Mouse (Mus musculus) cerebellum, adult 2 months (tissue): Measurements from ENCODE around the gene Epn1. TPM values are rescaled to one million over a fixed set of nuclear protein-coding genes. Genes with fewer than 3 reads are reported as not detected.

Experiments used
- DNase-seq, 2 experiments: peaks; one replicate each; pipeline ENCODE4 v3.0.0; 2021
- H3K27ac ChIP-seq: fragments of 200-500 bp; 2 replicates; pipeline ENCODE4 v1.5.1; 2012; ENCODE audit warnings: low read length, control low read depth, inconsistent platforms; ENCODE audit not compliant: insufficient read depth
- H3K27me3 ChIP-seq: fragments of 200-500 bp; 2 replicates; pipeline ENCODE4 v1.6.1; 2012; ENCODE audit warnings: inconsistent platforms, mild to moderate bottlenecking, low read length, moderate library complexity; ENCODE audit not compliant: control insufficient read depth, insufficient read depth
- H3K4me1 ChIP-seq: fragments of 200-500 bp; 2 replicates; pipeline ENCODE4 v1.6.1; 2011; ENCODE audit warnings: low read length; ENCODE audit not compliant: control insufficient read depth, insufficient read depth
- H3K4me3 ChIP-seq: fragments of 200-500 bp; replicated peaks from 2 replicates; pipeline ENCODE3; 2011; ENCODE audit warnings: mild to moderate bottlenecking, low read depth, low read length, control low read depth; ENCODE audit not compliant: insufficient read depth
- CTCF ChIP-seq: fragments of 200-500 bp; IDR thresholded peaks from 2 replicates; pipeline ENCODE4 v1.5.1; 2011; ENCODE audit warnings: low read depth, mild to moderate bottlenecking, control low read depth, low read length, moderate library complexity, borderline replicate concordance; ENCODE audit not compliant: insufficient read depth
- POLR2A ChIP-seq: fragments of 200-500 bp; IDR thresholded peaks from 2 replicates; pipeline ENCODE4 v1.6.1; 2011; ENCODE audit warnings: low read length, control low read depth, borderline replicate concordance; ENCODE audit not compliant: insufficient read depth
- WGBS: fragments of 180-500 bp; shearing (Covaris S2); methylation state at CpG from one replicate; pipeline ENCODE4 v1.1.7; 2018; 5-methylcytosine and 5-hydroxymethylcytosine counted together
- polyA plus RNA-seq: library from polyadenylated mRNA; depleted of rRNA; stranded (reverse); fragments of >200 nt; gene quantifications from 2 replicates; pipeline ENCODE4 v1.2.3, GENCODE M21; 2012; rRNA removed

Gene Epn1
- polyA plus RNA-seq, 1 experiment = 246 TPM

DNA sequence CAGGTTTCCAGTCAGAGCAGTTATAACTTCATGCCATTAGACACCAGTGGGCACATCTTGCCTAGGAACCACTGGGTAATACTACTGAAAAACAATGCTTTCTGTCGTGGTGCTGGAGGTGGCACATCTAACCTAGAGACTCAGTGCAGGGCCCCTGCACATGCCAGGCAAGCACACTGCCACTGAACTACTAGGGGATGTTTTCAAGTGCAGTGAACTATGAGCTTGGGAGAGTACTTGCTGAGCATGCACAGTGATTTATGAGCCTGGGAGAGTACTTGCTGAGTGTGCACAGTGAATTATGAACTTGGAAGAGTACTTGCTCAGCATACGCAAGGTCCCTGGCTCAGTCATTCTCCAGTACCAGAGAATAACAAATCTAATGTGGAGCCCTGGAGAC lies 22.5 kb downstream of the Epn1 start:
- Histone ChIP-seq H3K27me3 (no peaks in the 10 kb centered on the region), H3K4me1 (no peaks in the 10 kb centered on the region), H3K4me3 (no peak overlapping the region), H3K27ac (no peak overlapping the region)
- TF ChIP-seq CTCF (no peak), POLR2A (no peak)
- WGBS = 90% methylated on average over 2 of the region's 2 CpGs
- DNase-seq = no peak

GRCm38 (mm10) chr7:5108272-5108671 lies 28.2 kb downstream of the Epn1 start:
- no peak for DNase-seq
- no peak overlapping the region for H3K4me3 ChIP-seq
- H3K27me3 ChIP-seq = no peaks in the 10 kb centered on the region
- no peak for TF ChIP-seq POLR2A
- TF ChIP-seq CTCF = no peak
- WGBS = 75% methylated on average over 4 of the region's 4 CpGs
- H3K4me1 ChIP-seq = no peaks in the 10 kb centered on the region
- H3K27ac ChIP-seq = no peak overlapping the region

DNA sequence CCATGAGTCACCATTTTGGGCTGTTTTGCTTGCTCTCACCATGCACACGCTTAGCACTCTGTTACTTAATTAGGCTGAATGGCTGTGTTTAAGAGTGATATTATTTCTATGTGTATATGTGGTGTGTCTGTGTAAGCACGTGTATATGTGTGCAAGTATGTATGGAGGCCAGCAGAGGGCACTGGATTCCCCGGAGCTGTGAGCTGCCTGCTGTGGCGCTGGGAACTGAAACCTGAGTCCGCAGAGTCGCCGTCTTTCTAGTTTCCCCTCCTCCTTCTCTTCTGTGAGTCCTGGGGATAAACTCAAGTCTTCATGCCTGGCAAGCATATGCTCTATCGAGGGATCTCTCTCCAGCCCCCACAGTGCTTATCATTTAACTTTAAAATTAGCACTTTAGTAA lies 29.3 kb downstream of the Epn1 start:
- H3K27me3 ChIP-seq = no peaks in the 10 kb centered on the region
- H3K4me3 ChIP-seq = no peak overlapping the region
- no peaks in the 10 kb centered on the region for H3K4me1 ChIP-seq
- WGBS = 81% methylated on average over 8 of the region's 8 CpGs
- TF ChIP-seq CTCF = no peak
- TF ChIP-seq POLR2A = no peak
- no peak for DNase-seq
- H3K27ac ChIP-seq = no peak overlapping the region

- 10% methylated on average over 3 of the region's 3 CpGs for WGBS
- Histone ChIP-seq H3K4me3 (no peak overlapping the region), H3K4me1 (no peaks in the 10 kb centered on the region), H3K27me3 (no peaks in the 10 kb centered on the region), H3K27ac (no peak overlapping the region)
- no peak for DNase-seq
- TF ChIP-seq POLR2A = no peak
- no peak for TF ChIP-seq CTCF
Observed at GRCm38 (mm10) chr7:5112701-5113100, 32.7 kb downstream of the Epn1 start.

DNA sequence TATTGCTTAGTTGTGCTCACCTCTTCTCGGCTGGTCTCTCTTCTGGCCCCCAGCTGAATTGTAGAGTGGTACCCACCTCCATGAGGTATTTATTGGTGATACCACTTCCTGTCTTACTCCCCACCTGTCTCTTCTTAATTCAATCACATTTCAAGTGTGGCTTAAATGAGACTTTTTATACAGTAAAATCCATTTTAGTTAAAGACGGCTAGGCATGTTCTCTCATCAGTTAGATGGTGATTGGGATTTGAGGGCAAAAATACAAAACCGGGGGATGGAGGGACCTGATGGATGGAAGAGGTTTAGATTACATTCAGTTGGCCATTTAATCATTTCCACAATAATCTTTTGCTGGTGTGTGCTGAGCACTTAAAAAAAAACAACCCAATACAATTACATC lies 36.8 kb downstream of the Epn1 start, which contains the start of gene Rfpl4:
Rfpl4 (minus strand) TSS at position 101 of the 400 bp plus-strand sequence.
- 87% methylated on average over 3 of the region's 3 CpGs for WGBS
- no peaks in the 10 kb centered on the region for H3K4me1 ChIP-seq
- DNase-seq = no peak
- H3K27me3 ChIP-seq = no peaks in the 10 kb centered on the region
- TF ChIP-seq POLR2A (no peak), CTCF (no peak)
- H3K27ac ChIP-seq = no peak within 1 kb of the TSS
- H3K4me3 ChIP-seq = no peak within 1 kb of the TSS

DNA sequence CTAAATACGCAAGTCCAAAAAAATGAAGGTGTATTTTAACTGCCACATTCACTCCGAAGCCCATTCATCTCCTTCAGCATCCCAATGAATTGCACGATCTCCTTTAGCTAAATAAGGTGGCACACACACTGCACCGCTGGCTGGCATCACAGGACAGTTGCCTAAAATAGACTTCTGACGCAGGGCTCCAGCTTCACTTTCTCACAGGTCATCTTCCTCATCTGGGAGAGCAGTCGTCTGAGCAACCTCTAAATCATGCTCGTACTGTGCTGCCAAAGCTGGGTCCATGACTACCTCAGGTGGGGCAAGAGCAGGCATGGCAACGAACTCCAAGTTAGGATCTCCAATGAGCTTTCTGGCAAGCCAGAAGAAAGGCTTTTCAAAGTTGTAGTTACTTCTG lies 45.0 kb downstream of the Epn1 start:
- H3K4me3 ChIP-seq = no peak overlapping the region
- no peaks in the 10 kb centered on the region for H3K4me1 ChIP-seq
- 87% methylated on average over 8 of the region's 8 CpGs for WGBS

DNA sequence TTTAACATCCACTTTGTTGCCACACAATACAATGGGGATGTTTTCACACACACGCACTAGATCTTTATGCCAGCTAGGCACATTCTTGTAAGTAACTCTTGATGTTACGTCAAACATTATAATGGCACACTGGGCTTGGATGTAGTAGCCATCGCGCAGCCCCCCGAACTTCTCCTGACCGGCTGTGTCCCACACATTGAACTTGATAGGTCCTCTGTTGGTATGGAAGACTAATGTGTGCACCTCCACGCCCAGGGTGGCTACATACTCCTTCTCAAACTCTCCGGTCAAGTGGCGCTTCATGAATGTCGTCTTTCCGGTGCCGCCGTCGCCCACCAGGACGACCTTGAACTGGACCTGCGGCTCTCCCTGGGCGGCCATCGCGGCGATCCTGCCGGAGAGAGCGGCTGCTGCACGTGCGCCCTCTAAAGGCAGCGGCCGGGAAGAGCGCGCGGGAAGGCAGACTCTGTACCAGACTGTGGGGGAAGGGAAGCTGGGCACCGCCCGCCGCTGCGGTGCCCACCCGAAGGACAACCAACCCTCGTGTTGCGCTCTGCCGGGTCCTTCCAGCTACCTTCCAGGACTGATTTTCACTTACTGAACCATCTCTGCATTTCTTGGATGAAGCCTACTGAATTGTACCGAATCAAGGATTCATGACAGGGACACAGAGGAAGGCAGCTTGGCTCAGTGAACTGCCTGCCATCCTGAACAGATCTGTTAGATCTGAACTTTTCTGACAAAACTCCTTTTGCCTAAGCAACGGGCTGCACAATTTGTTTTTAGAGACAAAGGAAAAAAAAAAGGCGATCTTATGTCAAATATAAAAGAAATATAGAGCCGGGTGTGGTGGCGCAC lies 45.7 kb downstream of the Epn1 start, which contains the start of gene Rasl2-9:
Rasl2-9 (minus strand) TSS at position 402 of the 858 bp plus-strand sequence.
- Histone ChIP-seq H3K27me3 (no peaks in the 10 kb centered on the region), H3K27ac (no peak within 1 kb of the TSS), H3K4me1 (no peaks in the 10 kb centered on the region), H3K4me3 (peak within 1 kb of the TSS; percentile 61)
- DNase-seq = peak; percentile 68 to 70
- no peak for TF ChIP-seq POLR2A
- TF ChIP-seq CTCF = 0 out of 2 replicates have a peak, but pooled peaks have one; percentile 29
- 17% methylated on average over 42 of the region's 42 CpGs for WGBS

More for the DNA sequence above, 45.0 kb downstream of the Epn1 start:
- Histone ChIP-seq H3K27ac (no peak overlapping the region), H3K27me3 (no peaks in the 10 kb centered on the region)
- no peak for TF ChIP-seq POLR2A
- no peak for TF ChIP-seq CTCF
- DNase-seq = no peak

Other genes starting within 250 kb of the Epn1 start
- gene Shisa7, start 235.5 kb upstream of the Epn1 start, polyA plus RNA-seq = 21.0 and 22.7 TPM in 2 replicates
- gene Isoc2b, start 210.0 kb upstream of the Epn1 start, polyA plus RNA-seq = 11.1 and 13.6 TPM in 2 replicates
- 17.4 and 17.7 TPM in 2 replicates for gene Isoc2a, start 203.1 kb upstream of the Epn1 start, polyA plus RNA-seq
- 0.59 and 0.61 TPM in 2 replicates for gene Gm36210, start 173.7 kb upstream of the Epn1 start, polyA plus RNA-seq
- gene Zfp628, start 165.0 kb upstream of the Epn1 start, polyA plus RNA-seq = 9.8 and 10.4 TPM in 2 replicates
- 33.5 and 37.5 TPM in 2 replicates for gene Nat14, start 158.2 kb upstream of the Epn1 start, polyA plus RNA-seq
- gene Ssc5d, start 154.4 kb upstream of the Epn1 start, polyA plus RNA-seq = 1.9 TPM in 2 replicates
- gene Sbk2, start 115.8 kb upstream of the Epn1 start, polyA plus RNA-seq = 0.15 and 0.38 TPM in 2 replicates
- gene Sbk3, start 109.1 kb upstream of the Epn1 start, polyA plus RNA-seq = 2.6 TPM in 2 replicates
- gene Zfp579, start 84.1 kb upstream of the Epn1 start, polyA plus RNA-seq = 64.8 and 65.2 TPM in 2 replicates
- 14.4 and 14.9 TPM in 2 replicates for gene Zfp524, start 65.8 kb upstream of the Epn1 start, polyA plus RNA-seq
- gene Fiz1, start 65.5 kb upstream of the Epn1 start, polyA plus RNA-seq = 28.2 and 29.8 TPM in 2 replicates
- gene Gm44973, start 64.7 kb upstream of the Epn1 start, polyA plus RNA-seq = not detected in 2 replicates
- 30.3 and 33.3 TPM in 2 replicates for gene Zfp865, start 59.9 kb upstream of the Epn1 start, polyA plus RNA-seq
- 42.4 and 46.7 TPM in 2 replicates for gene Ccdc106, start 59.7 kb upstream of the Epn1 start, polyA plus RNA-seq
- gene 4632433K11Rik, start 46.1 kb upstream of the Epn1 start, polyA plus RNA-seq = not detected in 2 replicates
- 8.4 and 9.6 TPM in 2 replicates for gene Zfp784, start 41.8 kb upstream of the Epn1 start, polyA plus RNA-seq
- gene Zfp580, start 28.7 kb upstream of the Epn1 start, polyA plus RNA-seq = 29.7 and 34.3 TPM in 2 replicates
- 196 and 211 TPM in 2 replicates for gene U2af2, start 18.1 kb upstream of the Epn1 start, polyA plus RNA-seq
- not detected in 2 replicates for gene Rfpl4, start 36.7 kb downstream of the Epn1 start, polyA plus RNA-seq
- gene Rasl2-9, start 45.7 kb downstream of the Epn1 start, polyA plus RNA-seq = 0.34 and 0.60 TPM in 2 replicates
- gene Vmn1r55, start 69.4 kb downstream of the Epn1 start, polyA plus RNA-seq = not detected in 2 replicates
- gene Vmn1r56, start 116.5 kb downstream of the Epn1 start, polyA plus RNA-seq = not detected in 2 replicates
- gene Vmn1r57, start 138.3 kb downstream of the Epn1 start, polyA plus RNA-seq = not detected in 2 replicates